In the genomic region with DNA sequence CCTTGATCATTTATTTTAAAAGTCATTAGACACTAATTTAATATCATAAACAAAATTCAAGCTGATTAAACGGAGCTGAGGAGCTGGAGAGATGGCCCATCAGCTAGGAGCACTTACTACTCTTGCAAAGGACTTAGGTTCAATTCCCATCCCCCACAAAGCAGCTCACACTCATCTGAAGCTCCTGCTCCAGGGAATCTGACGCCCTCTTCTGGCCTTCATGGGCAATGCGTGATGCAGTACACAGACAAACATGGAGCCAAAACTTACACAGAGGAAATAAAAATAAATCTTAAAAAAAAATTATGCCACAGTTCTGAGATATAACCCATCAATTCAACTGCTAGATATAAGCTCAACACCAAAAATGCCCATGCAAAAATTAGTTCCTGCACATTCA, we compare ENCODE assay signal across 13 mouse cellular contexts. TPM values are rescaled to one million over a fixed set of nuclear protein-coding genes. Genes with fewer than 3 reads are reported as not detected.
DNase-seq lines count a peak whose midpoint lies in the region; ATAC-seq and TF ChIP-seq lines count a peak whose summit lies in the region.
"Had no signal": no experiment of that assay in that cellular context is flagged by ENCODE, and none has a peak within 500 bp of the region (broad histone marks: within the 10 kb centered on the region; RNA-seq: fewer than 3 reads in every experiment).

No protein-coding gene starts in this region.

- no peaks in the 10 kb centered on the region for H3K27me3 ChIP-seq in midbrain, embryonic 14.5 days (ENCODE audit: control insufficient read depth, insufficient read depth, low read length)
- no peaks in the 10 kb centered on the region for H3K27me3 ChIP-seq in midbrain, embryonic 10.5 days (ENCODE audit: low read depth, poor library complexity, severe bottlenecking)
- no peaks in the 10 kb centered on the region for H3K27me3 ChIP-seq in stomach, postnatal 0 days (ENCODE audit: control insufficient read depth, insufficient read depth, low read length)
- H3K27me3 ChIP-seq: intestine, embryonic 15.5 days had no signal

- peaks cover 13% of the 10 kb centered on the region for H3K36me3 ChIP-seq in midbrain, embryonic 14.5 days (ENCODE audit: control insufficient read depth, insufficient read depth, low read length)
- H3K36me3 ChIP-seq in midbrain, embryonic 10.5 days, result peaks cover 13% of the 10 kb centered on the region
- peaks cover 3% of the 10 kb centered on the region; the same call in 1 of the 2 replicates for H3K36me3 ChIP-seq in stomach, postnatal 0 days (ENCODE audit: control insufficient read depth, insufficient read depth, low read length)
- H3K36me3 ChIP-seq: intestine, embryonic 15.5 days had no signal

- peak; percentile 14 for DNase-seq in gastrocnemius, adult 2 months
- DNase-seq in gastrocnemius, adult 8-10 months (ENCODE audit: low spot score in 2 of 2), result no peak
- DNase-seq in midbrain, embryonic 14.5 days, result peak; percentile 3
- no peak for DNase-seq in midbrain, embryonic 10.5 days (ENCODE audit: low spot score)
- no peak for DNase-seq in stomach, postnatal 0 days (ENCODE audit: low spot score)
- DNase-seq in kidney, postnatal 10 days, result no peak
- no peak for DNase-seq in adrenal gland, postnatal 14 days
- DNase-seq: adrenal gland, postnatal 25 days; cerebellum, postnatal 10 days; lung, adult 18-20 months; thymus, postnatal 4 days had no signal

- no peak for ATAC-seq in midbrain, embryonic 14.5 days (ENCODE audit: low FRiP score, low TSS enrichment)
- ATAC-seq in stomach, postnatal 0 days (ENCODE audit: low FRiP score, low TSS enrichment), result no peak
- ATAC-seq: intestine, embryonic 15.5 days had no signal

- intact Hi-C loops in gastrocnemius, adult 2 months (cut with DNase I), result no loop called here

- WGBS in midbrain, embryonic 14.5 days, result 32% methylated on average over 3 of the region's 3 CpGs
- 36% methylated on average over 3 of the region's 3 CpGs for WGBS in midbrain, embryonic 10.5 days
- 30% methylated on average over 3 of the region's 3 CpGs for WGBS in stomach, postnatal 0 days

- TF ChIP-seq POLR2A in bone marrow macrophage, adult 2 months (IDR thresholded peaks at IDR 0.05; ENCODE audit: borderline replicate concordance, low read depth, low read length), result no peak

- H3K9me3 ChIP-seq in midbrain, embryonic 14.5 days (ENCODE audit: control insufficient read depth, low read length), result no peaks in the 10 kb centered on the region
- H3K9me3 ChIP-seq in midbrain, embryonic 10.5 days (replicated peaks), result no peaks in the 10 kb centered on the region
- no peaks in the 10 kb centered on the region for H3K9me3 ChIP-seq in stomach, postnatal 0 days (ENCODE audit: control insufficient read depth, low read length)
- H3K9me3 ChIP-seq: intestine, embryonic 15.5 days had no signal

- H3K4me3 ChIP-seq in gastrocnemius, adult 2 months, result no peak overlapping the region
- H3K4me3 ChIP-seq in midbrain, embryonic 14.5 days (replicated peaks; ENCODE audit: low read depth, low read length), result no peak overlapping the region
- H3K4me3 ChIP-seq in midbrain, embryonic 10.5 days, result no peak overlapping the region
- H3K4me3 ChIP-seq in bone marrow macrophage, adult 2 months (ENCODE audit: insufficient read depth, low read length), result no peak overlapping the region
- no peak overlapping the region for H3K4me3 ChIP-seq in stomach, postnatal 0 days (ENCODE audit: low read depth, low read length)
- H3K4me3 ChIP-seq: intestine, embryonic 15.5 days had no signal

- TF ChIP-seq CTCF in gastrocnemius, adult 2 months (IDR thresholded peaks at IDR 0.05), result peak; percentile 39
- TF ChIP-seq CTCF in bone marrow macrophage, adult 2 months (IDR thresholded peaks at IDR 0.05; ENCODE audit: low read depth, low read length), result peak; percentile 21; the same call in 1 of the 2 replicates
- TF ChIP-seq CTCF in stomach, postnatal 0 days (IDR thresholded peaks at IDR 0.05; ENCODE audit: low read depth), result peak; percentile 55

- H3K4me1 ChIP-seq in midbrain, embryonic 14.5 days (ENCODE audit: control insufficient read depth, insufficient read depth, low read length), result no peaks in the 10 kb centered on the region
- no peaks in the 10 kb centered on the region for H3K4me1 ChIP-seq in midbrain, embryonic 10.5 days
- H3K4me1 ChIP-seq in bone marrow macrophage, adult 2 months (ENCODE audit: control insufficient read depth, insufficient read depth, low read length), result no peaks in the 10 kb centered on the region
- H3K4me1 ChIP-seq in stomach, postnatal 0 days (replicated peaks; ENCODE audit: control insufficient read depth, insufficient read depth), result no peaks in the 10 kb centered on the region
- H3K4me1 ChIP-seq: intestine, embryonic 15.5 days had no signal

- no peak for TF ChIP-seq EP300 in stomach, postnatal 0 days (optimal IDR thresholded peaks at IDR 0.05)

- H3K4me2 ChIP-seq in midbrain, embryonic 14.5 days (ENCODE audit: low read length), result no peak overlapping the region
- no peak overlapping the region for H3K4me2 ChIP-seq in stomach, postnatal 0 days (replicated peaks; ENCODE audit: low read depth)
- H3K4me2 ChIP-seq: intestine, embryonic 15.5 days had no signal

- no peak overlapping the region for H3K27ac ChIP-seq in gastrocnemius, adult 2 months
- H3K27ac ChIP-seq in midbrain, embryonic 14.5 days (replicated peaks; ENCODE audit: low read depth, low read length), result no peak overlapping the region
- H3K27ac ChIP-seq in midbrain, embryonic 10.5 days (replicated peaks), result no peak overlapping the region
- H3K27ac ChIP-seq in bone marrow macrophage, adult 2 months (ENCODE audit: insufficient read depth, low read depth, low read length), result no peak overlapping the region
- H3K27ac ChIP-seq in stomach, postnatal 0 days (replicated peaks), result no peak overlapping the region
- H3K27ac ChIP-seq: intestine, embryonic 15.5 days had no signal

- H3K9ac ChIP-seq in midbrain, embryonic 14.5 days (replicated peaks; ENCODE audit: low read length), result no peak overlapping the region
- H3K9ac ChIP-seq in stomach, postnatal 0 days (ENCODE audit: low read length), result no peak overlapping the region
- H3K9ac ChIP-seq: intestine, embryonic 15.5 days had no signal

RNA-seq across cellular contexts. Expression of gene Iba57, which starts 11.8 kb away (rescaled TPM):
- total RNA-seq in gastrocnemius, adult 2 months (2021), result 1 to 10 TPM; 6.7 to 9.3 TPM
- 1 to 10 TPM; 6.1 to 7.4 (median 7.0) TPM for total RNA-seq in gastrocnemius, adult 8-10 months (2022)
- polyA plus RNA-seq in midbrain, embryonic 14.5 days (2014; fragmentation: Nextera tagmentation; extraction: Ambion mirVana), result 3.1 and 6.3 TPM in 2 replicates
- polyA plus RNA-seq in midbrain, embryonic 10.5 days (2016; fragmentation: Nextera tagmentation; extraction: Ambion mirVana), result 5.2 and 5.4 TPM in 2 replicates
- polyA plus RNA-seq in bone marrow macrophage, adult 2 months (2012; ENCODE audit: insufficient read depth, insufficient read length, missing spikeins), result 3.3 and 4.7 TPM in 2 replicates
- polyA plus RNA-seq in stomach, postnatal 0 days (2015; fragmentation: Nextera tagmentation; extraction: Ambion mirVana), result 5.5 and 5.9 TPM in 2 replicates
- total RNA-seq in adrenal gland, postnatal 14 days (2021), result 18.3 and 19.4 TPM in 2 replicates

RNA-seq across cellular contexts. Expression of gene Obscn, which starts 15.5 kb away (rescaled TPM):
- 1,000 to 10,000 TPM; 1,792 to 1,942 TPM for total RNA-seq in gastrocnemius, adult 2 months (2021)
- total RNA-seq in gastrocnemius, adult 8-10 months (2022), result 1,000 to 10,000 TPM; 2,003 to 2,639 (median 2,223) TPM
- polyA plus RNA-seq in midbrain, embryonic 14.5 days (2014; fragmentation: Nextera tagmentation; extraction: Ambion mirVana), result 0.37 and 0.43 TPM in 2 replicates
- polyA plus RNA-seq in midbrain, embryonic 10.5 days (2016; fragmentation: Nextera tagmentation; extraction: Ambion mirVana), result 0.01 TPM in 2 replicates
- 0.11 TPM in 1 of 2 replicates, not detected in the other for polyA plus RNA-seq in bone marrow macrophage, adult 2 months (2012; ENCODE audit: insufficient read depth, insufficient read length, missing spikeins)
- polyA plus RNA-seq in stomach, postnatal 0 days (2015; fragmentation: Nextera tagmentation; extraction: Ambion mirVana), result 0.24 and 0.28 TPM in 2 replicates
- 0.98 and 1.1 TPM in 2 replicates for total RNA-seq in adrenal gland, postnatal 14 days (2021)

RNA-seq across cellular contexts. Expression of gene Gjc2, which starts 31.3 kb away (rescaled TPM):
- under 1 TPM; 0.10 to 0.20 TPM for total RNA-seq in gastrocnemius, adult 2 months (2021)
- total RNA-seq in gastrocnemius, adult 8-10 months (2022), result under 1 TPM in 1 of 4 experiments, not detected in 3; 0.16 TPM
- polyA plus RNA-seq in midbrain, embryonic 14.5 days (2014; fragmentation: Nextera tagmentation; extraction: Ambion mirVana), result 0.18 TPM in 1 of 2 replicates, not detected in the other
- polyA plus RNA-seq in midbrain, embryonic 10.5 days (2016; fragmentation: Nextera tagmentation; extraction: Ambion mirVana), result not detected in 2 replicates
- polyA plus RNA-seq in bone marrow macrophage, adult 2 months (2012; ENCODE audit: insufficient read depth, insufficient read length, missing spikeins), result not detected in 2 replicates
- 2.1 and 2.4 TPM in 2 replicates for polyA plus RNA-seq in stomach, postnatal 0 days (2015; fragmentation: Nextera tagmentation; extraction: Ambion mirVana)
- total RNA-seq in adrenal gland, postnatal 14 days (2021), result 0.30 and 0.56 TPM in 2 replicates

RNA-seq across cellular contexts. Expression of gene Guk1, which starts 40.3 kb away (rescaled TPM):
- 10 to 100 TPM; 25.4 to 28.7 TPM for total RNA-seq in gastrocnemius, adult 2 months (2021)
- total RNA-seq in gastrocnemius, adult 8-10 months (2022), result 10 to 100 TPM; 36.2 to 43.1 (median 36.8) TPM
- polyA plus RNA-seq in midbrain, embryonic 14.5 days (2014; fragmentation: Nextera tagmentation; extraction: Ambion mirVana), result 205 and 261 TPM in 2 replicates
- 98.5 and 115 TPM in 2 replicates for polyA plus RNA-seq in midbrain, embryonic 10.5 days (2016; fragmentation: Nextera tagmentation; extraction: Ambion mirVana)
- polyA plus RNA-seq in bone marrow macrophage, adult 2 months (2012; ENCODE audit: insufficient read depth, insufficient read length, missing spikeins), result 32.1 and 32.3 TPM in 2 replicates
- 176 and 182 TPM in 2 replicates for polyA plus RNA-seq in stomach, postnatal 0 days (2015; fragmentation: Nextera tagmentation; extraction: Ambion mirVana)
- total RNA-seq in adrenal gland, postnatal 14 days (2021), result 69.1 and 71.8 TPM in 2 replicates

RNA-seq across cellular contexts. Expression of gene Mrpl55, which starts 50.6 kb away (rescaled TPM):
- total RNA-seq in gastrocnemius, adult 2 months (2021), result 10 to 100 TPM; 49.7 to 71.0 TPM
- total RNA-seq in gastrocnemius, adult 8-10 months (2022), result 10 to 100 TPM; 51.9 to 58.6 (median 56.0) TPM
- 87.7 and 108 TPM in 2 replicates for polyA plus RNA-seq in midbrain, embryonic 14.5 days (2014; fragmentation: Nextera tagmentation; extraction: Ambion mirVana)
- polyA plus RNA-seq in midbrain, embryonic 10.5 days (2016; fragmentation: Nextera tagmentation; extraction: Ambion mirVana), result 116 and 131 TPM in 2 replicates
- polyA plus RNA-seq in bone marrow macrophage, adult 2 months (2012; ENCODE audit: insufficient read depth, insufficient read length, missing spikeins), result 20.1 and 24.1 TPM in 2 replicates
- 90.3 and 90.9 TPM in 2 replicates for polyA plus RNA-seq in stomach, postnatal 0 days (2015; fragmentation: Nextera tagmentation; extraction: Ambion mirVana)
- total RNA-seq in adrenal gland, postnatal 14 days (2021), result 68.3 and 69.2 TPM in 2 replicates

Comparison
In these comparisons a context has a peak if more than half of its experiments do, and no peak if none do; other contexts are left out.
1. DNase-seq: peak in gastrocnemius, adult 2 months (single experiment) and midbrain, embryonic 14.5 days (single experiment); none in gastrocnemius, adult 8-10 months (0 of 2), midbrain, embryonic 10.5 days (single experiment), stomach, postnatal 0 days (single experiment), kidney, postnatal 10 days (single experiment) and adrenal gland, postnatal 14 days (single experiment).
2. Peak in every context shown above with its lines, with median percentiles within 50 percentile points of each other: CTCF ChIP-seq.